Mouse (Mus musculus) liver, embryonic 18 days (tissue): Measurements from ENCODE around the gene Ccr10. TPM values are rescaled to one million over a fixed set of nuclear protein-coding genes. Genes with fewer than 3 reads are reported as not detected.

Source experiments
- polyA plus RNA-seq: library from polyadenylated mRNA; depleted of rRNA; stranded (reverse); fragments of >200 nt; gene quantifications from 2 replicates; pipeline ENCODE4 v1.2.3, GENCODE M21; 2012; rRNA removed

Ccr10 gene
- polyA plus RNA-seq: 0.04 and 0.05 TPM in 2 replicates

GRCm38 (mm10) chr11:101174851-101175628 is at the start of gene Ccr10:
Gene Ccr10, minus strand, starts transcription at chr11:101175443.

DNA sequence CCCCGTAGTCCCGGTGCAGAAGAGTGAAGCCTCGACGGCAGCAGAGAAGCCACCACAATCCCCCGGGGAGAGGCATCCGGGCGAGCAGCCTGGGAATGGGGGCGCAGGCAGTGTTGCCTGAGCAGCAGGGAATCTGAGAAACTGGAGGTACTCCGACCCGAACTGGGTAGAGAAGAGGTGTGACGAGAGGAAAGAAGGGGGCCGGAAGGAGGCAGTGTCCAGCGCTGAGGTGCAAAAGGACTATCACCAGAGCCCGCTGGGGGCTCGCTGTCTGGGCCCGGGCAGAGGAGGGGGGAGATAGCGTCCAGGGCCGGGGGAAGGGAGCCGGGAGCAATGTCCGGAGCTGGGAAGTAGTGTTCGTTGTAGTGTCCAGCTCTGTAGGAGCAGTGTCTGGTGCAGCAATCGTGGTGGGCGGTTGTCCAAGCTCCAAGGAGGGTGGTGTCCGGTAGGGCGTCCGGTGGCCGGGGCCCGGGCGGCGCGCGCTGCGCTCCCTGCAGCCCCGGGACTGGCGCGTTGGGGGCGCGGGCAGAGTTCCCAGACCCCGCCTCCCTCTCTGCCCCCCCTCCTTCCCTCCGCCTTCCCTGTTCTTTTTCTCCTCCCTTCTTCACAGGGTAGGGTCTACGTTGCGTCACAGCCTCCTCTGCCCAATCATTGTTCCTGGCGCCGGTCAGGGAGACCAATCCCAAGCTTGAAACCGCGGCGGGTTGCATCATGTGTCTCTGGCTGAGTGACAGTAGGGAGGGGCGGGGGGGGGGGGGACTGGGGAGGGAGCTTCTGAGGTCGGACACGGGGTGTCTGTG is 4.2 kb downstream of the Ccr10 start, which contains the start of gene Plekhh3:
Gene Plekhh3 (minus strand): TSS at position 541 of the 800 bp plus-strand sequence.

DNA sequence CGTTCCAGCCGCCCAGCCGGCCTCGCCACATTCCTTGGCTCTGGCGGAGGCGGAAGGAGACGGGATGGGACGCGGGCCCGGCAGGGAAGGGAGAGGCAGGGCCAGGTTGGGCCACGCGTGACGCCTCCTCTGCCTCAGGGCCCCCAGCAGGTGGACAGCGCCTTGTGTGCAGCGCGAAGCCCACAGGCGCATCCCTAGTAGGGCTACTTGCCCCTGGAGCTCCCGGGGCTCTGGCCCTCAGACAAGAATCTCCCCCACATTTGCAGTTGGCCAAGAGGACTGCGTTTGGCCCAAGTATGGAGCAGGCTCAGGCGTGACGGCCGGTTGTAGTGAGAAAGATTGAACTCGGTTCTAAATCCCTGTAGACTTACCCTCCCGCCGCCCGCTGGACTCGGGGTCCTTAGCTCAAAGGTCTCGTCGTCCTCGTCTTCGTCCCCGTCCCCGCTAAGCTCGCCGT is 4.9 kb downstream of the Ccr10 start, which contains the start of gene Cntnap1:
Gene Cntnap1 (plus strand): TSS at position 170 of the 457 bp plus-strand sequence.

GRCm38 (mm10) chr11:101155728-101156371 is 19.4 kb downstream of the Ccr10 start, which contains the start of gene Tubg2:
Gene Tubg2, plus strand, starts transcription at chr11:101155907.

Other genes with a start within 250 kb of the Ccr10 start
- 33.5 and 39.3 TPM in 2 replicates for gene Stat3, start 235.9 kb downstream of the Ccr10 start, polyA plus RNA-seq
- 14.0 and 15.8 TPM in 2 replicates for gene Cavin1, start 204.6 kb downstream of the Ccr10 start, polyA plus RNA-seq
- gene Atp6v0a1, start 166.0 kb downstream of the Ccr10 start, polyA plus RNA-seq: 20.6 and 24.1 TPM in 2 replicates
- gene Naglu, start 105.4 kb downstream of the Ccr10 start, polyA plus RNA-seq: 9.4 and 9.9 TPM in 2 replicates
- 0.35 and 0.42 TPM in 2 replicates for gene Hsd17b1, start 97.0 kb downstream of the Ccr10 start, polyA plus RNA-seq
- gene Coasy, start 92.9 kb downstream of the Ccr10 start, polyA plus RNA-seq: 30.0 and 30.3 TPM in 2 replicates
- 19.0 and 21.5 TPM in 2 replicates for gene Mlx, start 88.2 kb downstream of the Ccr10 start, polyA plus RNA-seq
- 7.1 and 7.6 TPM in 2 replicates for gene Psmc3ip, start 80.0 kb downstream of the Ccr10 start, polyA plus RNA-seq
- gene Retreg3, start 55.5 kb downstream of the Ccr10 start, polyA plus RNA-seq: 23.5 and 24.3 TPM in 2 replicates
- gene Tubg1, start 55.5 kb downstream of the Ccr10 start, polyA plus RNA-seq: 6.0 and 6.3 TPM in 2 replicates
- 0.12 and 0.20 TPM in 2 replicates for gene Tubg2, start 19.5 kb downstream of the Ccr10 start, polyA plus RNA-seq
- 0.21 and 0.28 TPM in 2 replicates for gene Cntnap1, start 4.9 kb downstream of the Ccr10 start, polyA plus RNA-seq
- gene Plekhh3, start 4.1 kb downstream of the Ccr10 start, polyA plus RNA-seq: 2.0 and 2.4 TPM in 2 replicates
- gene Ezh1, start 51.0 kb upstream of the Ccr10 start, polyA plus RNA-seq: 9.2 and 11.0 TPM in 2 replicates
- 26.7 and 28.2 TPM in 2 replicates for gene Ramp2, start 70.6 kb upstream of the Ccr10 start, polyA plus RNA-seq
- gene Vps25, start 78.3 kb upstream of the Ccr10 start, polyA plus RNA-seq: 33.1 and 34.1 TPM in 2 replicates
- 1.9 and 2.9 TPM in 2 replicates for gene Wnk4, start 85.1 kb upstream of the Ccr10 start, polyA plus RNA-seq
- 0.25 and 0.51 TPM in 2 replicates for gene Cntd1, start 103.6 kb upstream of the Ccr10 start, polyA plus RNA-seq
- gene Coa3, start 103.7 kb upstream of the Ccr10 start, polyA plus RNA-seq: 47.0 and 49.6 TPM in 2 replicates
- 49.6 and 53.3 TPM in 2 replicates for gene Becn1, start 126.8 kb upstream of the Ccr10 start, polyA plus RNA-seq
- gene Psme3, start 140.8 kb upstream of the Ccr10 start, polyA plus RNA-seq: 75.2 and 83.4 TPM in 2 replicates
- 3.0 and 3.2 TPM in 2 replicates for gene Aoc2, start 149.6 kb upstream of the Ccr10 start, polyA plus RNA-seq
- 0.20 and 0.29 TPM in 2 replicates for gene Aoc3, start 155.2 kb upstream of the Ccr10 start, polyA plus RNA-seq
- 41.2 and 49.0 TPM in 2 replicates for gene G6pc, start 192.1 kb upstream of the Ccr10 start, polyA plus RNA-seq
- gene Aarsd1, start 242.2 kb upstream of the Ccr10 start, polyA plus RNA-seq: 13.5 and 14.0 TPM in 2 replicates
- gene Gm27029, start 249.4 kb upstream of the Ccr10 start, polyA plus RNA-seq: 0.64 and 0.79 TPM in 2 replicates
- 4.3 and 4.5 TPM in 2 replicates for gene Rundc1, start 249.6 kb upstream of the Ccr10 start, polyA plus RNA-seq
- gene Ptges3l, start 249.9 kb upstream of the Ccr10 start, polyA plus RNA-seq: 0.80 and 0.88 TPM in 2 replicates